Mouse (Mus musculus): ENCODE measurements around the gene Jmjd6. TPM values are rescaled to one million over a fixed set of nuclear protein-coding genes. Genes with fewer than 3 reads are reported as not detected.

The Jmjd6 gene
- polyA plus RNA-seq (2015; fragmentation: Nextera tagmentation; extraction: Ambion mirVana) = 72.8 and 73.3 TPM in 2 replicates

DNA sequence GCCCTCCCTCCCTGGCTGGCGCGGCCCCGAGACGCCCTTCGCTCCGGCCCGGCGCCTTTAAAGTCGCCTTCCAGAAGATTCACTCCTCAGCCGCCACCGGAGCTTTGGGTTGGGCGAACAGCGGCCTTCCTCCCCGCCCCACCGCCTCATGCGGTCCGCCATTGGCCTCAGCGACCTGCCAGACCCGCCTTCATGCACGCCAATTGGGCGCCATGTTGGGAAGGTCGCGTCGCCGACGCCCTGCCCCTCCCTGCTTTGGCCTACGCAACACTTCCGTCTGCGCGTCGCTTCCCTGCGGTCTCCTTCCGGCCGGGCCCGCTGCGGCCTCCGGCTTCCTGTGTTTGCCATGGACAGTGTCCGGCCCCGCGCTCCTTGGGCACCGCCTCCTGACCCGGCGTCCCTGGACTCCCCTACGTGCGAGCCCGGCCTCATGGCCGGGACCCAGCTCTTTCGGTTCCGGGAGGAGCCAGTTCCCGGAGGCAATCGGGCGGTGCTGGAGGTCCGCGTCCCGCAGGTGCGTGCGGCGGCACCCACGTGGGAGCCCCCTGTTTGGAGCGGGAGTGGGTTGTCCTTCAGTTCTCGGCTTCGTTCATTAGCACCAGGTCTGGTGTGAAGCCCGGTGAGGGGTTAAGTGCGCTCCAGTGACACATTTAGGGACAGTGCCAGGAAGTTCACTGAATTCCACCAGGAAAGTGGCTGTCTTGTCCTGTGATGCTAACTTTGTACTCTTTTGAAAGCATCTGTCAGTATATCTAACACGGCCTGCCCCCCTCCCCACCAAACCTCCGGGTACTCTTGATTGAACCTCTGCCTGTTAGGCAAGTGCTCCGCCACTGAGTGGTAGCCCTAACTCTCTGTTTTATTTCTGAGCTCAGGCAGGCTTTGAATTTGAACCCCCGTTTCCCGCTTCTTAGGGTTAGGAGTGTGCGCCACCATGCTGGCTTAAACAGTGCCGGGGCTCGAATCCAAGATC is at the start of gene Jmjd6, which contains the start of gene Mettl23:
Gene Jmjd6 (minus strand): TSS at position 189 of the 973 bp plus-strand sequence.
Gene Mettl23 (plus strand): TSS at position 18 of the 973 bp plus-strand sequence.
- peak within 1 kb of the TSS; percentile 79 for H3K4me3 ChIP-seq (ENCODE audit: low read length)
- peaks cover 30% of the 10 kb centered on the region for H3K4me1 ChIP-seq (ENCODE audit: control insufficient read depth, insufficient read depth, low read length)
- ATAC-seq (replicated peaks; ENCODE audit: extremely low read depth, insufficient read depth, low FRiP score) = peak; percentile 94
- peak within 1 kb of the TSS; percentile 89 for H3K4me2 ChIP-seq (ENCODE audit: low read depth, low read length)
- H3K9me3 ChIP-seq (replicated peaks; ENCODE audit: control insufficient read depth, low read length) = no peaks in the 10 kb centered on the region
- peak within 1 kb of the TSS; percentile 100 for H3K27ac ChIP-seq (ENCODE audit: low read length)
- H3K27me3 ChIP-seq (ENCODE audit: control insufficient read depth, insufficient read depth, low read length) = no peaks in the 10 kb centered on the region
- under 1% methylated on average over 72 of the region's 72 CpGs for WGBS
- peaks cover 30% of the 10 kb centered on the region for H3K36me3 ChIP-seq (ENCODE audit: control insufficient read depth, insufficient read depth)
- peak within 1 kb of the TSS; percentile 97 for H3K9ac ChIP-seq (ENCODE audit: low read length)

DNA sequence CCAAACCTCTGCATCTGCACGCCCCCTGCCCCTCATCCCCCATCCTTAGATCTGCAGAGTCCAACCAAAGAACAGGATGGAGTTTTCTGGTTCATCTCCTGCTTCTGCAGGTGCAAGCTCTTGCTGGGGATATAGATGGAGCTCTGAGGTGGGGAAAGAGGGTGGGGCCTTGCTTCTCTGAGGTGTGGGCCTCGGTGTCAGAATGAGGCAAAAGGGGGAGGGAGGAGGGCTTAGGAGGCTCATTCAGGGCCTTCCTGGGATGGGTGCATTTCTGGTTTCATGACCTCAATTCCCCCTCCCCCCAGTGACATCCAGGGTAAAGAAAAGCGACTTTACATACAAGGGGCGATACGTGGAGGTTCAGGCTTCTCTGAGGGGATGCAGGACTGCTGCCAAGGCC is 43.9 kb upstream of the Jmjd6 start:
- WGBS = 59% methylated on average over 5 of the region's 5 CpGs
- H3K27ac ChIP-seq (ENCODE audit: low read length) = no peak overlapping the region
- no peaks in the 10 kb centered on the region for H3K36me3 ChIP-seq (ENCODE audit: control insufficient read depth, insufficient read depth)
- H3K4me3 ChIP-seq (ENCODE audit: low read length) = no peak overlapping the region
- ATAC-seq (replicated peaks; ENCODE audit: extremely low read depth, insufficient read depth, low FRiP score) = no peak
- H3K9me3 ChIP-seq (replicated peaks; ENCODE audit: control insufficient read depth, low read length) = 0 out of 2 replicates have a peak, but pooled peaks cover 2% of the 10 kb centered on the region
- H3K27me3 ChIP-seq (ENCODE audit: control insufficient read depth, insufficient read depth, low read length) = peaks cover 3% of the 10 kb centered on the region
- H3K9ac ChIP-seq (ENCODE audit: low read length) = no peak overlapping the region
- no peak overlapping the region for H3K4me2 ChIP-seq (ENCODE audit: low read depth, low read length)
- H3K4me1 ChIP-seq (ENCODE audit: control insufficient read depth, insufficient read depth, low read length) = 0 out of 2 replicates have a peak, but pooled peaks cover 4% of the 10 kb centered on the region

GRCm38 (mm10) chr11:116885275-116886151 is 42.3 kb upstream of the Jmjd6 start:
- 7% methylated on average over 27 of the region's 28 CpGs for WGBS
- no peaks in the 10 kb centered on the region for H3K9me3 ChIP-seq (replicated peaks; ENCODE audit: control insufficient read depth, low read length)

GRCm38 (mm10) chr11:116884061-116884460 is 40.8 kb upstream of the Jmjd6 start:
- 87% methylated on average over 6 of the region's 6 CpGs for WGBS
- Histone ChIP-seq H3K27me3 (ENCODE audit: control insufficient read depth, insufficient read depth, low read length) (no peaks in the 10 kb centered on the region; the same call in 1 of the 2 replicates), H3K9me3 (replicated peaks; ENCODE audit: control insufficient read depth, low read length) (no peaks in the 10 kb centered on the region)

More at GRCm38 (mm10) chr11:116885275-116886151, 42.3 kb upstream of the Jmjd6 start:
- Histone ChIP-seq H3K36me3 (ENCODE audit: control insufficient read depth, insufficient read depth) (no peaks in the 10 kb centered on the region), H3K9ac (ENCODE audit: low read length) (peak overlapping the region; percentile 57), H3K4me2 (ENCODE audit: low read depth, low read length) (peak overlapping the region; percentile 70), H3K4me3 (ENCODE audit: low read length) (peak overlapping the region; percentile 45), H3K4me1 (ENCODE audit: control insufficient read depth, insufficient read depth, low read length) (0 out of 2 replicates have a peak, but pooled peaks cover 4% of the 10 kb centered on the region), H3K27ac (ENCODE audit: low read length) (no peak overlapping the region), H3K27me3 (ENCODE audit: control insufficient read depth, insufficient read depth, low read length) (no peaks in the 10 kb centered on the region; the same call in 1 of the 2 replicates)
- ATAC-seq (replicated peaks; ENCODE audit: extremely low read depth, insufficient read depth, low FRiP score) = 0 out of 2 replicates have a peak, but pooled peaks have one; percentile 53

GRCm38 (mm10) chr11:116882446-116882845 is 39.2 kb upstream of the Jmjd6 start:
- WGBS = 78% methylated on average over 10 of the region's 10 CpGs
- Histone ChIP-seq H3K4me1 (ENCODE audit: control insufficient read depth, insufficient read depth, low read length) (0 out of 2 replicates have a peak, but pooled peaks cover 4% of the 10 kb centered on the region), H3K9ac (ENCODE audit: low read length) (no peak overlapping the region), H3K27ac (ENCODE audit: low read length) (no peak overlapping the region), H3K4me3 (ENCODE audit: low read length) (no peak overlapping the region), H3K36me3 (ENCODE audit: control insufficient read depth, insufficient read depth) (no peaks in the 10 kb centered on the region), H3K9me3 (replicated peaks; ENCODE audit: control insufficient read depth, low read length) (no peaks in the 10 kb centered on the region), H3K4me2 (ENCODE audit: low read depth, low read length) (no peak overlapping the region), H3K27me3 (ENCODE audit: control insufficient read depth, insufficient read depth, low read length) (no peaks in the 10 kb centered on the region)
- ATAC-seq (replicated peaks; ENCODE audit: extremely low read depth, insufficient read depth, low FRiP score) = no peak

More at GRCm38 (mm10) chr11:116884061-116884460, 40.8 kb upstream of the Jmjd6 start:
- Histone ChIP-seq H3K4me3 (ENCODE audit: low read length) (no peak overlapping the region), H3K9ac (ENCODE audit: low read length) (no peak overlapping the region), H3K4me1 (ENCODE audit: control insufficient read depth, insufficient read depth, low read length) (0 out of 2 replicates have a peak, but pooled peaks cover 4% of the 10 kb centered on the region), H3K36me3 (ENCODE audit: control insufficient read depth, insufficient read depth) (no peaks in the 10 kb centered on the region), H3K27ac (ENCODE audit: low read length) (no peak overlapping the region), H3K4me2 (ENCODE audit: low read depth, low read length) (no peak overlapping the region)
- no peak for ATAC-seq (replicated peaks; ENCODE audit: extremely low read depth, insufficient read depth, low FRiP score)

DNA sequence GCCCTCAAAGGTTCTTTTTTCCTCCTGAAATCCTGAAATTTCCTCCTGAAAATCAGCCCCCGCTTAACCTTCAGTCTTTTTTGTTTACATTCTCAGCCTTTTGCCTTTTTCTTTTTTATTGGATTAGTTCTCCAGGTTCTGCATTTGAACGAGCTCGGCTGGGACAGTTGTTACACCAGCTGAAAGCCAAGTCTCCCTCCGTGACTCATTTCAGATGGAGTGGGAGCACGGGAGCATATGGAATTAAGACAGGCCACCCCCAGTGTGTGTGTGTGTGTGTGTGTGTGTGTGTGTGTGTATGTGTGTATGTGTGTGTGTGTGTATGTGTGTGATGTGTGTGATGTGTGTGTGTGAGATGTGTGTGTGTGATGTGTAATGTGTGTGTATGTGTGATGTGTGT is 38.2 kb upstream of the Jmjd6 start:
- WGBS = 78% methylated on average over 5 of the region's 5 CpGs
- Histone ChIP-seq H3K36me3 (ENCODE audit: control insufficient read depth, insufficient read depth) (no peaks in the 10 kb centered on the region), H3K27ac (ENCODE audit: low read length) (no peak overlapping the region), H3K9ac (ENCODE audit: low read length) (no peak overlapping the region), H3K4me3 (ENCODE audit: low read length) (no peak overlapping the region), H3K4me2 (ENCODE audit: low read depth, low read length) (no peak overlapping the region), H3K27me3 (ENCODE audit: control insufficient read depth, insufficient read depth, low read length) (no peaks in the 10 kb centered on the region), H3K4me1 (ENCODE audit: control insufficient read depth, insufficient read depth, low read length) (0 out of 2 replicates have a peak, but pooled peaks cover 4% of the 10 kb centered on the region), H3K9me3 (replicated peaks; ENCODE audit: control insufficient read depth, low read length) (no peaks in the 10 kb centered on the region)
- ATAC-seq (replicated peaks; ENCODE audit: extremely low read depth, insufficient read depth, low FRiP score) = no peak

DNA sequence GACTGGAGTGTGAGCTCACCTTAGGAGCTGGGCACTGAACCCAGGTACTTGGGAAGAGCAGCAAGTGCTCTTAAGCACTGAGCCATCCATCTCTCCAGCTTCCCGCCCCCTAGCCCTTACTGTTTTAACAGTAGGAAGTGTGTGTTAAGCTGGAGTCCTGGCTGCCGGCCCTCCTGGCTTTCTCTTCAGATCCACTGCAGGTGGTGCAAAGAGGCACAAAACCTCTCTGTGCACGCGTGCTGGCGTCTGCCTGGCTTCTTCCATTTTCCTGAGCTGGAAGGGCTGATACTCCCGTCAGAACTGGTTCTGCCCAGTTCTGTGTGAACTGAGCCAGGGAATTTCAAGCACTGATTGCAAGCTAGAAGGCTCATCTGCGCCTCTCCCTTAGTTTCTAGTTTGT is 37.6 kb upstream of the Jmjd6 start:
- Histone ChIP-seq H3K9ac (ENCODE audit: low read length) (no peak overlapping the region), H3K9me3 (replicated peaks; ENCODE audit: control insufficient read depth, low read length) (no peaks in the 10 kb centered on the region), H3K4me1 (ENCODE audit: control insufficient read depth, insufficient read depth, low read length) (0 out of 2 replicates have a peak, but pooled peaks cover 4% of the 10 kb centered on the region), H3K27me3 (ENCODE audit: control insufficient read depth, insufficient read depth, low read length) (no peaks in the 10 kb centered on the region), H3K4me2 (ENCODE audit: low read depth, low read length) (no peak overlapping the region), H3K27ac (ENCODE audit: low read length) (no peak overlapping the region), H3K4me3 (ENCODE audit: low read length) (no peak overlapping the region), H3K36me3 (ENCODE audit: control insufficient read depth, insufficient read depth) (0 out of 2 replicates have a peak, but pooled peaks cover under 1% of the 10 kb centered on the region)
- 60% methylated on average over 7 of the region's 7 CpGs for WGBS
- ATAC-seq (replicated peaks; ENCODE audit: extremely low read depth, insufficient read depth, low FRiP score) = no peak

DNA sequence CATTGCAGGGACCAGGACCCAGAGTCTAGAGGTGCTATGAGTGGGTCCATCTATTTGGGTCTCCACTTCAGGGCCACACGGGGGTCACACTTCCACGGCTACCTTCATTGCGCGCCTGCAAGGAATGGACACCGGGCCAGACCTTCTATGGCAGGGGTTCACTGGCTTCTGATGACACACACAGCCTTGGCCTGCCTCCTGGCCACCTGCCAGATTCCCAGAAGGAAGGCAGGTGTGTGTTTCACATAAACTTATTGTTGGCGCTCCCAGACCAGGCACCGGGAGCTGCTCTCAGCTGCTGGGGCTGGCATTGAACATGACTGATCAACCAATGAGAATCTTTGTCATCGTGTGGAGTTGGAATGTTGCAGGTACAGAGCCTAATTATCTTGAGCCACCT is 35.2 kb upstream of the Jmjd6 start:
- no peak overlapping the region for H3K27ac ChIP-seq (ENCODE audit: low read length)
- peaks cover 15% of the 10 kb centered on the region for H3K36me3 ChIP-seq (ENCODE audit: control insufficient read depth, insufficient read depth)
- no peak overlapping the region for H3K4me3 ChIP-seq (ENCODE audit: low read length)
- no peak overlapping the region for H3K9ac ChIP-seq (ENCODE audit: low read length)
- no peaks in the 10 kb centered on the region for H3K9me3 ChIP-seq (replicated peaks; ENCODE audit: control insufficient read depth, low read length)
- WGBS = 90% methylated on average over 8 of the region's 8 CpGs
- no peaks in the 10 kb centered on the region for H3K27me3 ChIP-seq (ENCODE audit: control insufficient read depth, insufficient read depth, low read length)
- no peaks in the 10 kb centered on the region for H3K4me1 ChIP-seq (ENCODE audit: control insufficient read depth, insufficient read depth, low read length)
- no peak for ATAC-seq (replicated peaks; ENCODE audit: extremely low read depth, insufficient read depth, low FRiP score)
- H3K4me2 ChIP-seq (ENCODE audit: low read depth, low read length) = no peak overlapping the region

All from heart, embryonic 16.5 days (tissue).